Mouse (Mus musculus): Measurements from ENCODE around the gene Cpb1. TPM values are rescaled to one million over a fixed set of nuclear protein-coding genes. Genes with fewer than 3 reads are reported as not detected.

Cpb1 gene
- polyA plus RNA-seq (2015; fragmentation: Nextera tagmentation; extraction: Ambion mirVana), result 2.3 TPM in 1 of 2 replicates, not detected in the other

DNA sequence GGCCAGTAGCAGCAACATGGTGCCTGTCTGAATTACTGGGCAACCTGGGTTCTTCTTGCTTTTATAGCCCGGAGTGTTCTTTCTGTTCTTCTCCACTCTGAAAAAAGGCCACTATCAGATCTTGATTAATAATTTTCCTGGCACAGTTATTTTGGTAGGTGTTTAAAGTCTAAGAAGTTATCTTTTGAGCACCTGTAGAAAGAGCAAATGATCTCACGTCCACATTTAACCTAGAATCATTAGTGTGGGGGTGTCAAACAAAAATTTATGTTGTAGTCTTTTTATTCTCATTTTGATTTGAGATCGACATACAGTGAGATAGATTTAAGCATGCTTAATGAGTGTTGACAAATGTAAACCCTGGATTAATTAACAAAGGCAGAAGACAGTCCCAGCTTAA is at the start of gene Cpb1:
Gene Cpb1, minus strand, starts transcription at position 101 of the 400 bp plus-strand sequence.
- Histone ChIP-seq H3K4me2 (ENCODE audit: low read depth, low read length) (no peak within 1 kb of the TSS), H3K4me3 (ENCODE audit: low read depth, low read length) (no peak within 1 kb of the TSS), H3K27ac (ENCODE audit: low read depth) (no peak within 1 kb of the TSS), H3K4me1 (ENCODE audit: insufficient read depth) (no peaks in the 10 kb centered on the region), H3K27me3 (ENCODE audit: insufficient read depth, low read length) (no peaks in the 10 kb centered on the region), H3K36me3 (replicated peaks; ENCODE audit: insufficient read depth, low read length) (no peaks in the 10 kb centered on the region), H3K9me3 (ENCODE audit: low read length) (no peaks in the 10 kb centered on the region), H3K9ac (replicated peaks) (no peak within 1 kb of the TSS)
- ATAC-seq, result no peak
- no peak for DNase-seq
- 73% methylated on average over 3 of the region's 3 CpGs for WGBS (ENCODE audit: insufficient replicate concordance)
- TF ChIP-seq EP300 (IDR thresholded peaks at IDR 0.05; ENCODE audit: low read depth) (no peak), CTCF (IDR thresholded peaks at IDR 0.05; ENCODE audit: low read depth) (no peak)

DNA sequence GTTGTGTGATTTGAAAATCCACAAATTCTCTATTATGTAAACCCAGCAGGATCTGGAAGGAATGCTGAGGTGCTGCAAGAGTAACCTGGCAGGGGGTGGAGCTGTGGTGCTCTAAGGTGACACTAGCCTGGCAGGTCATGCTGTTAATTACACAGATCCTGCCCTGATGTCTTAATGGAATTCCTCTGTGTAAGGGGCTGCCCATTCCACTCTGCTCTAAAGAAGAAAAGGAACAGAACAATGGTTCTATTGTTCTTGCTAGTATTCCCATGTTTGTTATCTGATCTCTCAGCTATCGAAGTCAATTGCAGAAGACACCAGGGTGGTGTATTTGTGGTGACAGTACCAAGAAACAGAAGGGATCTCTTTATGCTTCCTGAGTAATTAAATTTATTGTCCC is 41.7 kb upstream of the Cpb1 start:
- H3K27me3 ChIP-seq (ENCODE audit: insufficient read depth, low read length), result no peaks in the 10 kb centered on the region
- H3K4me1 ChIP-seq (ENCODE audit: insufficient read depth), result no peaks in the 10 kb centered on the region
- no peak overlapping the region for H3K4me3 ChIP-seq (ENCODE audit: low read depth, low read length)
- no peaks in the 10 kb centered on the region for H3K36me3 ChIP-seq (replicated peaks; ENCODE audit: insufficient read depth, low read length)
- H3K4me2 ChIP-seq (ENCODE audit: low read depth, low read length), result no peak overlapping the region
- ATAC-seq, result no peak
- H3K9me3 ChIP-seq (ENCODE audit: low read length), result no peaks in the 10 kb centered on the region
- no peak for DNase-seq
- WGBS (ENCODE audit: insufficient replicate concordance), result 45% methylated on average over 1 of the region's 1 CpGs
- TF ChIP-seq CTCF (IDR thresholded peaks at IDR 0.05; ENCODE audit: low read depth), result no peak
- TF ChIP-seq EP300 (IDR thresholded peaks at IDR 0.05; ENCODE audit: low read depth), result no peak
- no peak overlapping the region for H3K9ac ChIP-seq (replicated peaks)
- H3K27ac ChIP-seq (ENCODE audit: low read depth), result no peak overlapping the region

DNA sequence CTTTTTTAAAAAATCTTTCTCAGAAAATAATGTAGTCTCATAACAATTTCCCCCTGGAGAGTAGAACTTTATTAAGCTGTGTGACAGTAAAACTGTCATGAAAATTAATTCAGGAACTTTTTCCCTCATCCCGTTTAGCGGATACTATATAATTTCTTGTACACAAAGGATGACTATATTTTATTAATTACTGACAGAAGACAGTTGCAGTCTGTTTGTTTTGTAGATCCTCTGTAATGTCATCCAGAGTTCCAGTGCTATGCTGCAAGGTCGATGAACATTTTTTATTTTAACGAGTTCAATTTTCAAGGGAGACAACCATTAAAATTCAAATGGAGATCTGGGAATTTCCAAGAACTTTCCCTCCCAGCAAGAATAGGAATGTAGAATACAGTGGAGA is 33.6 kb upstream of the Cpb1 start:
- no peak overlapping the region for H3K4me2 ChIP-seq (ENCODE audit: low read depth, low read length)
- 83% methylated on average over 4 of the region's 4 CpGs for WGBS (ENCODE audit: insufficient replicate concordance)
- H3K27ac ChIP-seq (ENCODE audit: low read depth), result no peak overlapping the region
- H3K36me3 ChIP-seq (replicated peaks; ENCODE audit: insufficient read depth, low read length), result no peaks in the 10 kb centered on the region
- no peaks in the 10 kb centered on the region for H3K9me3 ChIP-seq (ENCODE audit: low read length)
- H3K4me1 ChIP-seq (ENCODE audit: insufficient read depth), result no peaks in the 10 kb centered on the region
- ATAC-seq (no peak), DNase-seq (no peak)
- no peak for TF ChIP-seq CTCF (IDR thresholded peaks at IDR 0.05; ENCODE audit: low read depth)
- no peak for TF ChIP-seq EP300 (IDR thresholded peaks at IDR 0.05; ENCODE audit: low read depth)
- no peak overlapping the region for H3K4me3 ChIP-seq (ENCODE audit: low read depth, low read length)
- no peak overlapping the region for H3K9ac ChIP-seq (replicated peaks)
- no peaks in the 10 kb centered on the region for H3K27me3 ChIP-seq (ENCODE audit: insufficient read depth, low read length)

DNA sequence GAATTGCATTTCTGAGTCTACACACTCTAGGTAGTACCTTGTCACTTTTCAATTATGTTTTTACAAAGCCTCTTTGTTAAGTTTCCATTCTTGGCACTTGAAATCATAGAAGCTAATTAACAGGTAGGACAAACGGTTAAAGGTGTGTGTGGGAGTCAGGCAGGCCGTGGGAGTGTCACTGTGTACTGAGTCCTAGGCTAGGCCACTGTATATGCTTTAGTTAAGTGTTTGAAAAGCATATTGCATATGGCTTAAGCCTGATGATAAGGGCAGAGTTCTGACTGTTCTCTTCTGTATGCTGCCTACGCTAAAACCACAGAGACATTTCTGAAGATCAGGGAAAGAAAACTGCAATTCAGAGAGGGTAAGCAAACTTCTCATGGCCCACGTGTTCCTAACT is 31.7 kb upstream of the Cpb1 start:
- Histone ChIP-seq H3K4me3 (ENCODE audit: low read depth, low read length) (no peak overlapping the region), H3K36me3 (replicated peaks; ENCODE audit: insufficient read depth, low read length) (no peaks in the 10 kb centered on the region), H3K9me3 (ENCODE audit: low read length) (no peaks in the 10 kb centered on the region), H3K9ac (replicated peaks) (no peak overlapping the region), H3K4me2 (ENCODE audit: low read depth, low read length) (no peak overlapping the region), H3K27ac (ENCODE audit: low read depth) (no peak overlapping the region), H3K27me3 (ENCODE audit: insufficient read depth, low read length) (no peaks in the 10 kb centered on the region), H3K4me1 (ENCODE audit: insufficient read depth) (no peaks in the 10 kb centered on the region)
- no peak for DNase-seq
- WGBS (ENCODE audit: insufficient replicate concordance), result 64% methylated on average over 4 of the region's 4 CpGs
- no peak for ATAC-seq
- TF ChIP-seq EP300 (IDR thresholded peaks at IDR 0.05; ENCODE audit: low read depth) (no peak), CTCF (IDR thresholded peaks at IDR 0.05; ENCODE audit: low read depth) (no peak)

DNA sequence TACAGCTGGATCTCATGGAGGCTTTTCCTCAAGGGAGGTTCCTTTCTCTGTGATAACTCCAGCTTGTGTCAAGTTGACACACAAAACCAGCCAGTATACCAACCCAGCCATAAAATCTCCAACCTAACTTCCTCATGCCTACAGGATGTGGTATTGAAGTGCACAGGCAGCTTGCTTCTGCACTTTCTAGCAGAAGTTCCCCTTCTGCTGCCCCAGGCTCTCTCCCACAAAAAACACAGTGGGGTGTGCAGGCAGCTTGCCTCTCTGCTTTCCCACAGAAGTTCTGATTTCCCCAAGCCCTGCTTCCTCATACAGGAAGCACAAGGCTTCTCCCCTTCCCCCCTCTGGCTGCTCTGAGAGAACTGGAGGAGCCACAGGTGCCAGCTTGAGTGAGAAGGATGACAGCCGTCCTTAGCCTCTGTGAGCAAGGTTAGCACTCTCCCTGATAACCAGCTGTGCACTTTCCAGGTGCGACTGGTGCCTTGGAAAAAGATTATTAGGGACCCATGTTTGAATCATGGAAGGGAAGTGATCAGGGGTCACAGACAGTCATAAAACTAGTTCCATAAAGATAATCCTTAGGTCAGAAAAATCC is 29.3 kb upstream of the Cpb1 start:
- H3K4me1 ChIP-seq (ENCODE audit: insufficient read depth), result no peaks in the 10 kb centered on the region
- no peak overlapping the region for H3K4me2 ChIP-seq (ENCODE audit: low read depth, low read length)
- H3K27me3 ChIP-seq (ENCODE audit: insufficient read depth, low read length), result no peaks in the 10 kb centered on the region
- no peaks in the 10 kb centered on the region for H3K9me3 ChIP-seq (ENCODE audit: low read length)
- no peaks in the 10 kb centered on the region for H3K36me3 ChIP-seq (replicated peaks; ENCODE audit: insufficient read depth, low read length)
- H3K4me3 ChIP-seq (ENCODE audit: low read depth, low read length), result no peak overlapping the region
- peak; percentile 20 for DNase-seq
- no peak overlapping the region for H3K9ac ChIP-seq (replicated peaks)
- ATAC-seq, result peak; percentile 44
- H3K27ac ChIP-seq (ENCODE audit: low read depth), result peak overlapping the region; percentile 12; the same call in 1 of the 2 replicates
- WGBS (ENCODE audit: insufficient replicate concordance), result 19% methylated on average over 2 of the region's 2 CpGs
- TF ChIP-seq CTCF (IDR thresholded peaks at IDR 0.05; ENCODE audit: low read depth) (no peak), EP300 (IDR thresholded peaks at IDR 0.05; ENCODE audit: low read depth) (no peak)

DNA sequence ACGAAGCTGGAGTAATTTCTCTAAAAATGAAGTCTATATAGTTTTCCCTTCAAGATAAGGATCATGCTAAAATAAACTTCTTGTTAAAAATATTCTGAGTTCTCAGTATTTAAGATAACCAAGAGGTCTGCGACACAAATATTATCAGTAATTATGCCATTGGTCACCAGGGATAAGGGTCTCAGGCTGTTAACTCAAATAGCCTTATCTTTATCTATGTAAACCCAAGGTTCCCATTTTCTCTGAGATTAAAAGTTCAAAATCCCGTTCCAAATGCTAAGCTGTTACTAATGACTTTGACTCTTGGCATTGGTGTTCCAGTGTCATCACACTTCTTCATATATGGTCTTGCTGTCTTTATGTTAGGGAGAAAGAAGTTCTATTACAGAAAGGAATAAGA is 20.0 kb upstream of the Cpb1 start:
- no peak overlapping the region for H3K4me2 ChIP-seq (ENCODE audit: low read depth, low read length)
- 38% methylated on average over 3 of the region's 3 CpGs for WGBS (ENCODE audit: insufficient replicate concordance)
- H3K9ac ChIP-seq (replicated peaks), result no peak overlapping the region
- H3K4me3 ChIP-seq (ENCODE audit: low read depth, low read length), result no peak overlapping the region
- H3K9me3 ChIP-seq (ENCODE audit: low read length), result no peaks in the 10 kb centered on the region
- H3K27ac ChIP-seq (ENCODE audit: low read depth), result no peak overlapping the region
- no peaks in the 10 kb centered on the region for H3K4me1 ChIP-seq (ENCODE audit: insufficient read depth)
- H3K36me3 ChIP-seq (replicated peaks; ENCODE audit: insufficient read depth, low read length), result no peaks in the 10 kb centered on the region
- DNase-seq (no peak), ATAC-seq (no peak)
- TF ChIP-seq CTCF (IDR thresholded peaks at IDR 0.05; ENCODE audit: low read depth), result no peak
- no peak for TF ChIP-seq EP300 (IDR thresholded peaks at IDR 0.05; ENCODE audit: low read depth)
- no peaks in the 10 kb centered on the region for H3K27me3 ChIP-seq (ENCODE audit: insufficient read depth, low read length)

Measured in liver, postnatal 0 days (tissue).